Mouse (Mus musculus): ENCODE results near the gene Chit1.

DNA sequence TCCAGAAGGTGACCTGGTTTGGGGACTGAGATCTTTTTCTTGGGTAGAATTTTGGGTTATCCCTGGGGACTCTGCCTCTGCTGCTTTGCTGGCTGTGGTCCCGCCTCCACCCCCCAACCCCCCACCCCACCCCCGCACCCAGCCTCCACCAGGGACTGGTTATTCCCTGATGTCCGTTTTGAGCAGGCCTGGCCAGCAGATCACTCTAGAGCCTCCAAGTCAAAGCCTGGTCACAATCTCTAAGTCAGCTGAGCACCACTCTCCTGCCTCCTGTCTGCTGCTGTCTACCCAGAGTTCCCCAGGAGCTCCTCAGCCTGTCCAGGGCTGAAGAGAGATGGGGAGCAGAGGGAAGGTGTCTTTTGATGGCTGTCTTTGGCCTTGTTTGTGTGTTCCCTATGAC lies 25.3 kb downstream of the Chit1 start:
- TF ChIP-seq CTCF (IDR thresholded peaks at IDR 0.05; ENCODE audit: control insufficient read depth, insufficient read depth, insufficient read length) (no peak), MAX (IDR thresholded peaks at IDR 0.05) (no peak)
